Mouse (Mus musculus): ENCODE measurements around the gene Gnptab. TPM values are rescaled to one million over a fixed set of nuclear protein-coding genes. Genes with fewer than 3 reads are reported as not detected.

The Gnptab gene
- polyA plus RNA-seq, 1 experiment from 2014 or later = 12.8 TPM

- H3K4me3 ChIP-seq (ENCODE audit: low read length) = no peak overlapping the region
- no peak overlapping the region for H3K27ac ChIP-seq (ENCODE audit: low read length)
- no peaks in the 10 kb centered on the region for H3K27me3 ChIP-seq (ENCODE audit: insufficient read depth, low read length)
- H3K9ac ChIP-seq (replicated peaks; ENCODE audit: low read length) = no peak overlapping the region
- peaks cover 2% of the 10 kb centered on the region; the same call in 1 of the 2 replicates for H3K36me3 ChIP-seq (ENCODE audit: insufficient read depth, low read length)
- WGBS = 55% methylated on average over 8 of the region's 8 CpGs
- H3K4me1 ChIP-seq (ENCODE audit: insufficient read depth, low read length) = peaks cover 24% of the 10 kb centered on the region
- no peaks in the 10 kb centered on the region for H3K9me3 ChIP-seq (ENCODE audit: low read length)
- ATAC-seq (ENCODE audit: low FRiP score, low TSS enrichment) = no peak
- H3K4me2 ChIP-seq (replicated peaks; ENCODE audit: low read depth, low read length) = no peak overlapping the region
Measured at GRCm38 (mm10) chr10:88492658-88493057, 113.7 kb downstream of the Gnptab start.

- no peaks in the 10 kb centered on the region for H3K36me3 ChIP-seq (ENCODE audit: insufficient read depth, low read length)
- no peak overlapping the region for H3K27ac ChIP-seq (ENCODE audit: low read length)
- no peak overlapping the region for H3K4me2 ChIP-seq (replicated peaks; ENCODE audit: low read depth, low read length)
- ATAC-seq (ENCODE audit: low FRiP score, low TSS enrichment) = no peak; the same call in 1 of the 2 replicates
- H3K9ac ChIP-seq (replicated peaks; ENCODE audit: low read length) = no peak overlapping the region
- no peaks in the 10 kb centered on the region for H3K9me3 ChIP-seq (ENCODE audit: low read length)
- H3K4me3 ChIP-seq (ENCODE audit: low read length) = no peak overlapping the region
- peaks cover 28% of the 10 kb centered on the region for H3K4me1 ChIP-seq (ENCODE audit: insufficient read depth, low read length)
- H3K27me3 ChIP-seq (ENCODE audit: insufficient read depth, low read length) = no peaks in the 10 kb centered on the region
- WGBS = 70% methylated on average over 4 of the region's 4 CpGs
Measured at GRCm38 (mm10) chr10:88494959-88495587, 116.1 kb downstream of the Gnptab start.

Other genes starting within 250 kb of the Gnptab start
- gene Parpbp, start 232.2 kb upstream of the Gnptab start, polyA plus RNA-seq (2015; fragmentation: Nextera tagmentation; extraction: Ambion mirVana) = 11.2 and 13.5 TPM in 2 replicates
- 72.3 and 74.4 TPM in 2 replicates for gene Nup37, start 232.1 kb upstream of the Gnptab start, polyA plus RNA-seq (2015; fragmentation: Nextera tagmentation; extraction: Ambion mirVana)
- gene Washc3, start 178.0 kb upstream of the Gnptab start, polyA plus RNA-seq (2015; fragmentation: Nextera tagmentation; extraction: Ambion mirVana) = 63.2 and 70.5 TPM in 2 replicates
- gene Dram1, start 52 bp upstream of the Gnptab start, polyA plus RNA-seq (2015; fragmentation: Nextera tagmentation; extraction: Ambion mirVana) = 1.9 and 5.3 TPM in 2 replicates
- 0.46 TPM in 1 of 2 replicates, not detected in the other for gene Sycp3, start 80.4 kb downstream of the Gnptab start, polyA plus RNA-seq (2015; fragmentation: Nextera tagmentation; extraction: Ambion mirVana)
- 26.3 and 32.8 TPM in 2 replicates for gene Chpt1, start 124.9 kb downstream of the Gnptab start, polyA plus RNA-seq (2015; fragmentation: Nextera tagmentation; extraction: Ambion mirVana)
- 5.2 and 6.5 TPM in 2 replicates for gene Mybpc1, start 226.0 kb downstream of the Gnptab start, polyA plus RNA-seq (2015; fragmentation: Nextera tagmentation; extraction: Ambion mirVana)

Data from kidney, embryonic 16.5 days (tissue).